Mouse (Mus musculus) ES-E14 (cell line): ENCODE data around the gene Usp13.

Experiments used
- CHD2 ChIP-seq: IDR thresholded peaks from 2 replicates; pipeline ENCODE4 v1.6.1; 2014; ENCODE audit warnings: mild to moderate bottlenecking, low read depth, low read length, inconsistent platforms
- HCFC1 ChIP-seq: IDR thresholded peaks from 2 replicates; pipeline ENCODE4 v1.6.1; 2012; ENCODE audit warnings: low read length, inconsistent platforms, borderline replicate concordance; ENCODE audit not compliant: insufficient read depth
- MAFK ChIP-seq: IDR thresholded peaks from 2 replicates; pipeline ENCODE4 v1.6.1; 2014; ENCODE audit warnings: mild to moderate bottlenecking, low read depth, low read length, inconsistent platforms; ENCODE audit not compliant: insufficient read depth
- ZNF384 ChIP-seq: IDR thresholded peaks from 2 replicates; pipeline ENCODE4 v1.6.1; 2012; ENCODE audit warnings: low read depth, low read length, inconsistent platforms

DNA sequence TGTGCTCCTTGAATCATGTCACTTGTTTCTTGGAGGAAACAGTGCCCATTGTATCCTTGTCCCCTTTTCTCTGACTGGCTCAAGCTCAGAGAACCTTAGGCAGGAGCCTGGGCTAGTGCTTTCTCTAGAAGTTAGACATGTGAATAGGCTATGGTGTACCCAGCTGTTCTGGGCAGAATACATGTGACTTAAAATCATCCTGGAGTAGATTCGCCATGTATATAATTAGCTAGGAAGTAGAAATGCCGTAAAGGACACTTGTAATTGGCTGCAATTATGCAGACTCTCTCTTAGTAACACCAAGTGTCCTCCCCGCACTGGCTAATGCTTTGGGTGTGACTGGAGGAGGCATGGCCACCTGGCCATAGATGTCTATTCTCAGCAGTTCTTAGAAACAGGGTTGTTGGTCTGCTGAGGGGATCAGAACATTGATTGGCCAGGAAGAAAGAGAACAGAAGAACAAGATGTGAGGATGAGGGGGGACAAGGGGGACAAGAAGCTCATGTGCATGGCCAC is 8.7 kb downstream of the Usp13 start:
- TF ChIP-seq MAFK: no peak
- no peak for TF ChIP-seq HCFC1
- no peak for TF ChIP-seq ZNF384
- TF ChIP-seq CHD2: no peak
